Mouse (Mus musculus) neural tube, embryonic 14.5 days (tissue): Measurements from ENCODE around the gene Cry1. TPM values are rescaled to one million over a fixed set of nuclear protein-coding genes. Genes with fewer than 3 reads are reported as not detected.
A peak's percentile ranks its signal among the peaks of the same experiment; 100 is the strongest.

Experiments used
- ATAC-seq: fragments of 200-750 bp; cut with Nextera tagmentation; 2 replicates; pipeline ENCODE4 v1.8.0; 2017; ENCODE audit warnings: low read depth, mild to moderate bottlenecking, moderate TSS enrichment, moderate library complexity
- H3K27ac ChIP-seq: fragments of 300-500 bp; sonication (generic); 2 replicates; pipeline ENCODE4 v1.5.1; 2014; ENCODE audit warnings: low read depth, mild to moderate bottlenecking, control low read depth, low read length, moderate library complexity, mixed read lengths
- H3K27me3 ChIP-seq: fragments of 300-500 bp; sonication (generic); 2 replicates; pipeline ENCODE4 v1.6.1; 2014; ENCODE audit warnings: low read length; ENCODE audit not compliant: control insufficient read depth, insufficient read depth
- H3K36me3 ChIP-seq: fragments of 300-500 bp; sonication (generic); 2 replicates; pipeline ENCODE4 v1.6.1; 2014; ENCODE audit warnings: low read length, mixed read lengths; ENCODE audit not compliant: control insufficient read depth, insufficient read depth
- H3K4me1 ChIP-seq: fragments of 300-500 bp; sonication (generic); 2 replicates; pipeline ENCODE4 v1.6.1; 2014; ENCODE audit warnings: low read length; ENCODE audit not compliant: control insufficient read depth, insufficient read depth
- H3K4me2 ChIP-seq: fragments of 300-500 bp; sonication (generic); 2 replicates; pipeline ENCODE4 v1.6.1; 2014; ENCODE audit warnings: mild to moderate bottlenecking, low read depth, low read length, control low read depth
- H3K4me3 ChIP-seq: fragments of 300-500 bp; sonication (generic); 2 replicates; pipeline ENCODE4 v1.5.1; 2014; ENCODE audit warnings: low read depth, low read length, control low read depth, mixed read lengths
- H3K9ac ChIP-seq: fragments of 300-500 bp; sonication (generic); replicated peaks from 2 replicates; pipeline ENCODE4 v1.6.1; 2014; ENCODE audit warnings: low read depth, mild to moderate bottlenecking, control low read depth, low read length, mixed read lengths
- H3K9me3 ChIP-seq: fragments of 300-500 bp; sonication (generic); 2 replicates; pipeline ENCODE4 v1.6.1; 2016; ENCODE audit warnings: low read length; ENCODE audit not compliant: control insufficient read depth
- WGBS: fragments of 180-500 bp; shearing (Covaris S2); extraction: QIAGEN DNeasy Blood & Tissue Kit; methylation state at CpG from one replicate; pipeline ENCODE4 v1.1.7; 2014; 5-methylcytosine and 5-hydroxymethylcytosine counted together
- polyA plus RNA-seq: library from polyadenylated mRNA; unstranded; fragments of >200 nt; fragmentation: Nextera tagmentation; extraction: Ambion mirVana; gene quantifications from 2 replicates; pipeline ENCODE4 v1.2.1, GENCODE M21; 2014

Gene Cry1
- polyA plus RNA-seq, 1 experiment from 2014 or later = 33.0 TPM

DNA sequence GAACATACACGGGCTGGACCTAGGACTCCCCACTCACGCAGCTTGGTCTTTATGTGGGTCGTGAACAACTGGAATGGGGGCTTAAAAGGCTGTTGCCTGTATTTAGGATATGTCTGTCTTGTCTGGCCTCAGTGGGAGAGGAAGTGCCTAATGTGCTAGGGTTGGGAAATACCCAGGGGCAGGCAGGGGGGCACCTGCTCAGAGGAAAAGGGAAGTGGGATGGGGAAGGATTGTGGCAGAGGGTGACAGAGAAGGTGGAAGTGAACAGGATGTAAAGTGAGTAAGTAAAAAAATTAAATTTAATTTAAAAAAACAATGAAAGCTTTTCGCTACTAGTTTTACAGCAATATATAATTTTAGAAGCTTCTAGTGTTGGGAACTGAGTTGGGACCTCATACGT is 9.7 kb upstream of the Cry1 start:
- no peak overlapping the region for H3K4me2 ChIP-seq
- no peaks in the 10 kb centered on the region for H3K4me1 ChIP-seq
- WGBS = 82% methylated on average over 5 of the region's 5 CpGs
- H3K9ac ChIP-seq = no peak overlapping the region
- ATAC-seq = no peak
- H3K27ac ChIP-seq = no peak overlapping the region
- H3K9me3 ChIP-seq = no peaks in the 10 kb centered on the region
- H3K4me3 ChIP-seq = no peak overlapping the region
- H3K36me3 ChIP-seq = no peaks in the 10 kb centered on the region
- no peaks in the 10 kb centered on the region for H3K27me3 ChIP-seq

DNA sequence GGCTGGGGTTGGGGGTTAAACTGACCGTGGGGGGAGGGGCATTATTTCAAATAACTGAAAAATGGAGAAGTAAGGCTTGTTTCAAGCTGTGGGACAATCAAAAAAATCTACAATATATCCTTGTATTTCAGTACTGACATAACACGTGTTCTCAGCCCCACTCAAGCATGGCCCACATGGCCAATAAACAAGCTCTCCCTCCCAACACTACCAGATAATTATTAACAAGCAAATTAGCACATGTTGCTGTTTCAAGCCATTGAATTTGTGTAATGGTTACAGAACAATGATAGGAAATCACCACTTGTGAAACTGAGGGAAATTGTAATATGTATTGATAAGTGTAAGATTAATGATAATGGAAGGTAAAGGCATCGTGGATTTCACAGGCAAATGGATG is 8.5 kb upstream of the Cry1 start:
- Histone ChIP-seq H3K4me3 (no peak overlapping the region), H3K4me2 (no peak overlapping the region), H3K27me3 (no peaks in the 10 kb centered on the region), H3K9ac (no peak overlapping the region), H3K9me3 (no peaks in the 10 kb centered on the region), H3K36me3 (no peaks in the 10 kb centered on the region), H3K4me1 (no peaks in the 10 kb centered on the region), H3K27ac (no peak overlapping the region)
- 76% methylated on average over 3 of the region's 3 CpGs for WGBS
- no peak for ATAC-seq

DNA sequence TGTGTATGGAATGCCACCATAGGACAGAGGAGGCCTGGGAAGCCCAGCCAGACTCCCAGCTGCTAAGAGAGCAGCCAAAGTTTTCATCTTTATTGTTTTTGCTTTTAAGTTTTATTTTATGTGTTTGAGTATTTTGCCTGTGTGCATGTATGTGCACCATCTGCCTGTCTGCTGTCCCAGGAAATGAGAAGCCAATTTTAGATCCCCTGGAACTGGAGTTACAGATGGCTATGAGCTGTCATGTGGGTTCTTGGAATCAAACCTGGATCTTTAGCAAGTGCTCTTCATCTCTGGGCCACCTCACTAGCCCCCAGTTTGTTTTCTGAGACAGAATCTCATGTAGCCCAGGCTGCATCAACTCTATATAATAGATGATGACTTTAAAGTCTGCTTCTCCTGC is 5.8 kb upstream of the Cry1 start:
- H3K27ac ChIP-seq = no peak overlapping the region
- no peak for ATAC-seq
- no peak overlapping the region for H3K9ac ChIP-seq
- 0 out of 2 replicates have a peak, but pooled peaks cover 2% of the 10 kb centered on the region for H3K4me1 ChIP-seq
- H3K27me3 ChIP-seq = no peaks in the 10 kb centered on the region
- no peak overlapping the region for H3K4me3 ChIP-seq
- no peaks in the 10 kb centered on the region for H3K36me3 ChIP-seq
- no peak overlapping the region for H3K4me2 ChIP-seq
- no peaks in the 10 kb centered on the region for H3K9me3 ChIP-seq

DNA sequence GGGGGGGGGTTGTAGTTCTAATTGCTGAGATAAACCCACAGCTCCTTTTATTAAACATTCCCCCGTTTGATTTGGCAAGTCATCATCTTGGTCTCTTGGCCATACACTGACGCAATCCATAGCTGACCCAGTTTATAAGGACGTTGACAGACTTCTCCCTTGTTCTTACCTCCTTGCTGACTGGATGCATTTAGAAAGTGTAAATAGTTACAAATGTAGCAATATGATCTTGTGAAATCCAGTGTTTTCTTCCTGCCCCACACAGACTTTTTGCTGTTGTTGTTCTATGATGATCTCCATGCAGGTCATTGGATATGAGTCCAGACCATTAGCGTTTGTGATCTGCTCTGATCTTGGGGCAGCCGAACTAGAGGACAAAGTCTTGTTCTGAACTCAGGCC is 5.1 kb upstream of the Cry1 start:
- Histone ChIP-seq H3K27me3 (no peaks in the 10 kb centered on the region), H3K4me3 (no peak overlapping the region), H3K9ac (no peak overlapping the region), H3K9me3 (no peaks in the 10 kb centered on the region), H3K36me3 (no peaks in the 10 kb centered on the region), H3K4me1 (0 out of 2 replicates have a peak, but pooled peaks cover 2% of the 10 kb centered on the region), H3K4me2 (no peak overlapping the region), H3K27ac (no peak overlapping the region)
- no peak for ATAC-seq
- WGBS = 87% methylated on average over 5 of the region's 5 CpGs

DNA sequence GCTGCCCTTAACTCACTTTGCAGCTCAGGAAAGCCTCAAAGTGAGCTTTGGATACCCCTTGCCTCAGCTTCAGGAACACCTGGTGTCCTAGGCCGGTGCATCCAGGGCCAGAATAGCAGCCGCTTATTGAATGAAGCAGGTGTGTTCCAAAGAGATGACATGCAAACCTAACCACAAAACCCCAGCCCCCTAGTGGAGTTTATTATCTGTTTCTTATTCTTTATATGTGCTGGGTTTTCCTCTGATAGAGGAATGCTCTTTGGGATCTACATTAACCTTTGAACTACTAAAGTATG is 1.6 kb upstream of the Cry1 start:
- WGBS = 97% methylated on average over 2 of the region's 2 CpGs
- Histone ChIP-seq H3K4me1 (peaks cover 11% of the 10 kb centered on the region; the same call in 1 of the 2 replicates), H3K36me3 (no peaks in the 10 kb centered on the region), H3K4me2 (no peak overlapping the region), H3K9me3 (no peaks in the 10 kb centered on the region), H3K4me3 (no peak overlapping the region), H3K9ac (no peak overlapping the region), H3K27ac (no peak overlapping the region), H3K27me3 (no peaks in the 10 kb centered on the region)
- ATAC-seq = no peak

DNA sequence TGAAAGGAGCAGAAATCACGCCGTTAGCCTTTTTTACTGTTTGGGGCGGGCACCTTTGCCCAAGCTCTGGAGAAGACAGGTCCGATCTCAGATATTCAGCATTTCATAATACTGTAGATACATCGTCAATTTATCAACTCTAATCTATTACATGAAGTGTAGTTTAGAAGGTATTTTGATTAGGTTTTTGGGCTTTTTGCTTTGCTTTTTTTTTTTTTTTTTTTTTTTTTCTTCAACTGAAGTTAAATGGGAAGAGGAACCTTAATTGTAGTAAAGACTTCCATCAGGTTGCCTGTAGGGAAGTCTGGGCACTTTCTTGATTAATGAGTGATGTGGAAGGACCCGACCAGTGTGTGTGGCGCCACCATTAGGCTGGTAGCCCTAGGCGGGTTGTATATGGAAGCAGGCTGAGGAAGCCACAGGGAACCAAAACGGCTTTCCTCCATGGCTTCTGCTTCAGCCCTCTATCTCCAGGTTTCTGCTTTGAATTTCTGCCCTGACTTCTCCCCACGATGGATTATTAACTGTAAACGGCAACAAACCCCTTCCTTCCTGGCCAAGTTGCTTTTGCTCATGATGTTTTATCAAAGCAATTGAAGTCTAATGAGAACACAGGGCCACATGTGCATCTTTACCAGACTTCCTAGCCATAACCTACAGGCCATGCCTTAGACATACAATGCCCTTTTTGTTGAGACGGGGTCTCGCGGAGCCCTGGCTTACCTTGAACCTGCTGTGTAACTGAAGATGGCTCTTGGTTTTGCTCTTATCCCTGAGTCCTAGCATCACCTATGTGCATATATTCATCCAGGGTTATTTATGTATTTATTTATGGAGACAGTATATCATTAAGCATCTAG is 1.0 kb upstream of the Cry1 start:
- Histone ChIP-seq H3K27me3 (no peaks in the 10 kb centered on the region), H3K4me2 (peak overlapping the region; percentile 98), H3K4me3 (peak overlapping the region; percentile 96), H3K9me3 (no peaks in the 10 kb centered on the region), H3K4me1 (peaks cover 11% of the 10 kb centered on the region; the same call in 1 of the 2 replicates), H3K36me3 (no peaks in the 10 kb centered on the region), H3K27ac (peak overlapping the region; percentile 92), H3K9ac (peak overlapping the region; percentile 83)
- no peak for ATAC-seq
- 35% methylated on average over 14 of the region's 14 CpGs for WGBS

DNA sequence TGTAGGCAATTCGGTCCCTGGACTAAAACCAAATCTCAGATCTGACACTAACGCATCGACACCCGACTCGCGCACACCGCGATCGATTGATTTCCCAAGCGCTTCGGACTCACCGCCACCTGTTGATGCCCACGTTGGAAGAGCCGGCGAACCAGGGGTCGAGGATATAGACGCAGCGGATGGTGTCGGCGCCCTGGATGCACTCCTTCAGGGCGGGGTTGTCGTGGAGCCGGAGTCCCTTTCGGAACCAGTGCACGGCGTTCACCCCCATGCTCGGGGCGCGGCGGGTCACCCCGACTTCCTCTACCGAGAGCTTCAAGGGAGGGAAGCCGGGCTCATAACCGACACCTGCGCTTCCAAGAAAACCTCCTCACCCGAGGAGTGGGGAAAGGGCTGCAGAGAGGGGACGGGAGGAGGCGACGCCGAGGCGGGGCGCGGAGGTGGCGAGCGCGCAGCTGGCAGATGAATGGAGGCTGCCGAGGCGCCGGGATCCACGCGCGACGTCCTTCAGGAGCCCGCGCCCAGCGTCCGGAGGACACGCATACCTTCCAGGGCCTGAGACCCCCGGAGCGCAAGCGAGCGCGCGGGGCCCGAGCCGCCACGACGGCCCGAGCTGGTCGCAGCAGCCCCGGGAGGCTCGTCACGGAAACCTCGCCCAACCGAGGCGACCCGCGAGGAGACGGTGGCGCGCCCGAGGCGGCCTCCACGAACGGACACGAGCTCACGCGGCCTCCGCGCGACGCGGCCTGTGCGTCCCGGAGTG is 482 bp downstream of the Cry1 start:
- peak; percentile 42 for ATAC-seq

DNA sequence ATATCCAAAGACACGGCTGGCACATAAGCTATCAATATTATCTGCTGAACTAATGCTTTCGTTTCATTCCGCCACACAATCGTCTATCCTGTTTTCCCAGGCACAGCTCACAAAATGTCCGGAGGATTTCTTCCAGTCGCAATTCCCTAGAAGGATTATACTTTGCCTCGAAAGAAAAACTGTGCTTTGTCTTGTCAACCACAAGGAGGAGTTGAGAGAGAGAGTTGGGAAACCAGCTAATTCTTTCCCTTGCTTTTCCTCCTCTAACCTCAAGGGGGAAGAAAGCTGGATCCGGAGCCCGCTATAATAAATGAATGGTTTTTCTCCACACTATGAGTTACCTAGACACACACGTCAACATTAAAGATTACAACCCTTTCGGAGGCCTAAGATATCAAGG is 1.2 kb downstream of the Cry1 start:
- H3K27me3 ChIP-seq = no peaks in the 10 kb centered on the region
- no peaks in the 10 kb centered on the region for H3K9me3 ChIP-seq
- peak overlapping the region; percentile 96 for H3K4me3 ChIP-seq
- ATAC-seq = 0 out of 2 replicates have a peak, but pooled peaks have one; percentile 7
- peak overlapping the region; percentile 83 for H3K9ac ChIP-seq
- 2% methylated on average over 11 of the region's 11 CpGs for WGBS
- no peaks in the 10 kb centered on the region for H3K36me3 ChIP-seq
- H3K4me1 ChIP-seq = peaks cover 11% of the 10 kb centered on the region; the same call in 1 of the 2 replicates
- H3K4me2 ChIP-seq = peak overlapping the region; percentile 98
- no peak overlapping the region; the same call in 1 of the 2 replicates for H3K27ac ChIP-seq

More for the DNA sequence above, 482 bp downstream of the Cry1 start:
- H3K27me3 ChIP-seq = no peaks in the 10 kb centered on the region
- H3K9me3 ChIP-seq = no peaks in the 10 kb centered on the region
- peak overlapping the region; percentile 92 for H3K27ac ChIP-seq
- peaks cover 11% of the 10 kb centered on the region; the same call in 1 of the 2 replicates for H3K4me1 ChIP-seq
- peak overlapping the region; percentile 83 for H3K9ac ChIP-seq
- H3K4me2 ChIP-seq = peak overlapping the region; percentile 98
- WGBS = under 1% methylated on average over 90 of the region's 95 CpGs
- peak overlapping the region; percentile 96 for H3K4me3 ChIP-seq
- H3K36me3 ChIP-seq = no peaks in the 10 kb centered on the region

DNA sequence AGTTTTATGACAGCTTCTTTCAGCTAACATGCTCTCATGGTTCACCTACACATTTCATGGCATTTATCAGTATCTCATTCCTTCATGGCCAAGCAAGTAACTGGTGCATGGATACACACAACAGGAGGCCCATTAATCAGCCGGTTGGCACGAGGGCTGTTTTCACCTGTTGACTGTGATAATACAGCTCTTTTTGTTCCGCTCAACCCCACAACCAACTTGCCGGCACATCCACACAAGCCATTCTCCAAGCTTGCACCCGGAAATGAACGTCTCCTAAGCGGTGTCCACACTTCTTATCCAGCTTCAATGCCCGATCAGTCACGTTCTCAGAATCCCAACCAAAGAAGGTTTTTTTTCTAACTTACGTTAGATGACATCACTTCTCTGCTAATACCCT is 2.1 kb downstream of the Cry1 start:
- no peaks in the 10 kb centered on the region for H3K36me3 ChIP-seq
- H3K27me3 ChIP-seq = no peaks in the 10 kb centered on the region
- peaks cover 11% of the 10 kb centered on the region; the same call in 1 of the 2 replicates for H3K4me1 ChIP-seq
- no peak overlapping the region; the same call in 1 of the 2 replicates for H3K9ac ChIP-seq
- H3K4me2 ChIP-seq = peak overlapping the region; percentile 98
- WGBS = 76% methylated on average over 10 of the region's 10 CpGs
- no peak for ATAC-seq
- no peak overlapping the region for H3K27ac ChIP-seq
- no peak overlapping the region; the same call in 1 of the 2 replicates for H3K4me3 ChIP-seq
- no peaks in the 10 kb centered on the region for H3K9me3 ChIP-seq
